Mouse (Mus musculus) intestine, embryonic 16.5 days (tissue): ENCODE data around the gene Nfkbiz. TPM values are rescaled to one million over a fixed set of nuclear protein-coding genes. Genes with fewer than 3 reads are reported as not detected.
"Not testable (repeated sequence)": the region's sequence is repeated elsewhere in the genome, so short reads cannot be mapped to it uniquely, and the experiment has no call there.

Source experiments
- ATAC-seq: fragments of 200-750 bp; cut with Nextera tagmentation; 2 replicates; pipeline ENCODE4 v1.8.0; 2017; ENCODE audit warnings: moderate TSS enrichment, moderate library complexity
- H3K27ac ChIP-seq: fragments of 300-500 bp; sonication (generic); 2 replicates; pipeline ENCODE4 v1.5.1; 2014; ENCODE audit warnings: mild to moderate bottlenecking, low read length
- H3K27me3 ChIP-seq: fragments of 300-500 bp; sonication (generic); replicated peaks from 2 replicates; pipeline ENCODE4 v1.6.1; 2014; ENCODE audit warnings: low read length, control low read depth, mixed read lengths; ENCODE audit not compliant: control insufficient read depth, insufficient read depth
- H3K36me3 ChIP-seq: fragments of 300-500 bp; sonication (generic); 2 replicates; pipeline ENCODE4 v1.6.1; 2014; ENCODE audit warnings: low read length, control low read depth; ENCODE audit not compliant: control insufficient read depth, insufficient read depth
- H3K4me1 ChIP-seq: fragments of 300-500 bp; sonication (generic); 2 replicates; pipeline ENCODE4 v1.6.1; 2014; ENCODE audit warnings: low read length, control low read depth, mixed read lengths; ENCODE audit not compliant: control insufficient read depth, insufficient read depth
- H3K4me2 ChIP-seq: fragments of 300-500 bp; sonication (generic); 2 replicates; pipeline ENCODE4 v1.6.1; 2014; ENCODE audit warnings: low read depth, low read length, control low read depth
- H3K4me3 ChIP-seq: fragments of 300-500 bp; sonication (generic); 2 replicates; pipeline ENCODE4 v1.5.1; 2014; ENCODE audit warnings: mild to moderate bottlenecking, low read length
- H3K9ac ChIP-seq: fragments of 300-500 bp; sonication (generic); 2 replicates; pipeline ENCODE4 v1.6.1; 2014; ENCODE audit warnings: low read depth, low read length
- H3K9me3 ChIP-seq: fragments of 300-500 bp; sonication (generic); 2 replicates; pipeline ENCODE4 v1.6.1; 2016; ENCODE audit warnings: low read length, control low read depth; ENCODE audit not compliant: control insufficient read depth
- WGBS: fragments of 180-500 bp; shearing (Covaris S2); extraction: QIAGEN DNeasy Blood & Tissue Kit; methylation state at CpG from one replicate; pipeline ENCODE4 v1.1.7; 2014; 5-methylcytosine and 5-hydroxymethylcytosine counted together
- polyA plus RNA-seq: library from polyadenylated mRNA; unstranded; fragments of >200 nt; fragmentation: Nextera tagmentation; extraction: Ambion mirVana; gene quantifications from 2 replicates; pipeline ENCODE4 v1.2.1, GENCODE M21; 2015

Nfkbiz gene
- polyA plus RNA-seq, 1 experiment from 2014 or later = 8.8 TPM

DNA sequence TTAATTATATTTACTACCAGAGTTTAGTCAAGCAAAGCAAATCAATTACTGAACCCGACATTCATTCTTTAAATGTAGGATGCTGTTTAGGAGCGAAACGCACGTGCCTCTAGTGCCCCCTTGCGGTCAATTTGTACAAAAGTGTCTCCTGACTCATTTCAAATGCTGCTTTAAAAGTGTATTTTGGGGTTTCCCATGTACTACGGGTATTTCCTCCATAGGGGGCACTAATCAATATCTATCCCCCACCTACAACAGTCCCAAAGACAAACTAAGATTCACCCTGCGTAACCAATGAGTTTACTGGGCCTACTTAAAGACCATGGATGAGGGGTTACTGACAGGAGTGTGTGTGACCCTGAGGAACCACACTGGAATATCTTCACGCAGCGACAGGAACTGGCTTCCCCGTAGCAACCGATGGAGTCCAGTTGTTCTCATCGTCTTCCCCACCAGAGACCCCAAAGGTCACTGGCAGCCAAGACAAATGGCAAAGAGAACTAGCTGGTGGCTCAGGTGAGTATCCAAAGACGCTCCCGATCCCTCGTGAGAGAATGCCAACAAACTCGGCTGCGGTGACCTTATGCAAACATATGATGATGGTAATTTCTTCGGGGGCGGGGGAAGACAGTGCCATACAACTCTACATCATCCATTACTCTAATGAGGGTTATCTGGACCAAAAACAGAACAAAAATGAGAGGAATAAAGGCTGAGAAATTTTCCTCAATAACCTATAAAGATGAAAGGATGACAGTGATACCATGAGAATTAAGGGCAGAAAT, 14.4 kb upstream of the Nfkbiz start:
- no peak overlapping the region for H3K27ac ChIP-seq
- no peaks in the 10 kb centered on the region for H3K9me3 ChIP-seq
- no peaks in the 10 kb centered on the region for H3K4me1 ChIP-seq
- no peaks in the 10 kb centered on the region for H3K27me3 ChIP-seq
- no peak overlapping the region for H3K4me3 ChIP-seq
- H3K4me2 ChIP-seq = no peak overlapping the region
- no peaks in the 10 kb centered on the region for H3K36me3 ChIP-seq
- H3K9ac ChIP-seq = no peak overlapping the region
- 51% methylated on average over 19 of the region's 19 CpGs for WGBS
- peak; percentile 68 for ATAC-seq

DNA sequence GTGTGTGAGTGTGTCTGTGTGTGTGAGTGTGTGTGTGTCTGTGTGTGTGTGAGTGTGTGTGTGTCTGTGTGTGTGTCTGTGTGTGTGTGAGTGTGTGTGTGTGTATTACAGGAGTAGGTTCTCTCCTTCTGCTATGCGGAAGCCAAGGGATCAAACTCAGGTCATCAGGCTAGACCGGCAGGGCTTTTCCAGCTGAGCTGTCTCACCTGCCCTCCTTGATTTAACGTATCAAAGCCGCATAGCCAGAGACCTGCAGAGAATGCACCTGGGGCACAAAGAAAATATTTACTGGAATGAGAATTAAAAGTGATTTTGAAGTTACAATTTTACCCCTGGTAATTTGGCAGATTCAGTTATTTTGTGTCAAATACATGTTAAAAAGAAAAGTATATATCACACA, 13.8 kb upstream of the Nfkbiz start:
- Histone ChIP-seq H3K4me2 (no peak overlapping the region), H3K9ac (no peak overlapping the region), H3K27me3 (no peaks in the 10 kb centered on the region), H3K9me3 (no peaks in the 10 kb centered on the region), H3K4me1 (no peaks in the 10 kb centered on the region), H3K36me3 (no peaks in the 10 kb centered on the region), H3K27ac (no peak overlapping the region), H3K4me3 (no peak overlapping the region)
- 43% methylated on average over 4 of the region's 4 CpGs for WGBS
- no peak for ATAC-seq

DNA sequence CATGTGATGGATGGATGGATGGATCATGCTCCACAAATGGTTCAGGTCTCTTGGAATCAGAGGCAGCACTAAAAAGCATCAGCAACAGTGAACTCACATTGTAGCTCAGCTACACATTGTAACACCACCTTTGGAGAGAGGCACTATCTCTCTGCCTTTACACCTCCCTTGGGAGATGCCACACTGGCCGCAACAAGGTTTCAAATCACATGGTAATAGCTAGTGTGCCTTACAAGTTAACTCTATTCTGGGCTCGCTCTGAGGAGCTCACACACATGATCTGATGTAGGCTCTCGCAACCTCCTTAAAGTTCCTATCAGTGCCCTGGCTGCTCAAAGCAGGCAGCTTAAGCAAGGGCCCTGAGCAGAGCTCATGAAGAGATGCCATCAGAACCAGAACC, 11.8 kb upstream of the Nfkbiz start:
- Histone ChIP-seq H3K9me3 (no peaks in the 10 kb centered on the region), H3K4me1 (no peaks in the 10 kb centered on the region), H3K4me2 (no peak overlapping the region), H3K27ac (no peak overlapping the region), H3K4me3 (no peak overlapping the region), H3K36me3 (no peaks in the 10 kb centered on the region), H3K9ac (no peak overlapping the region), H3K27me3 (no peaks in the 10 kb centered on the region)
- ATAC-seq = no peak
- 95% methylated on average over 3 of the region's 3 CpGs for WGBS

DNA sequence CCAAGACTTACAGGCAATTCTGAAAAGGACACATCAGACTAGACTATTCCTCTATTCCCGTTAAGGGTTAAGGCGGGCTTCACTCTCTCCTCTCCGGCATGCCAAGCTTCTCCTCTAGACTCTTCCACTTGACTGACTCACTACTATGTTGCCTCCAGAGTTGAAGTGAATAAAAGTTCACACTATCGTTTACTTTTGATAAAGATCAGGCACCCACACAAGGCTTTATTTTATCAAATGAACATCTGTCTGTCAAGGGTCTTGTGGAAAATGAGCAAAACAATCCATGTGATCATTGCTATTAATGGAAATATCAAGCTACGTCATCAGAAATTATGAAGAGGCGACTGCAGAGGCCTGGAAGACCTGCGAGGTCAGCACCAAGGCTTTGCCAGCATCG, 9.0 kb upstream of the Nfkbiz start:
- Histone ChIP-seq H3K27me3 (no peaks in the 10 kb centered on the region), H3K4me1 (no peaks in the 10 kb centered on the region), H3K9ac (no peak overlapping the region), H3K9me3 (no peaks in the 10 kb centered on the region), H3K27ac (no peak overlapping the region), H3K4me2 (no peak overlapping the region), H3K4me3 (no peak overlapping the region), H3K36me3 (peaks cover 7% of the 10 kb centered on the region; the same call in 1 of the 2 replicates)
- WGBS = 79% methylated on average over 8 of the region's 8 CpGs
- no peak for ATAC-seq

DNA sequence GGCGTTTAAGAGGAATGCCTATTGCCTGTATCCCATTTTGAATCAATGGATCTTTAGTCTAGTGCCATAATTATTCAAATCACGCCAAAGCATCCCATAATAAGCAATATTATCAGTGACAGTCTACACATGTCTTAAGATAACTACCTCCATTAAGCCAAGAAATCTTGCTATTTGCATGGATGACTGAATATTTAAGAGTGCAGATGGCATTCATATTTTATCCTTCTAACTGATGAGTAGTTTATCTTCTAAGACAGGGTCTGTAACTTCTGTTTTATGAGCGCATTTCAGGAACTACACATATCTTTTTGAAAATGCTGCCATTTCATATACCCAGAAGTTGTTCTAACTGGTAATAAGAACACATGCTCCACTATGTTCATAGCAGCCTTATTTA, 6.1 kb upstream of the Nfkbiz start:
- H3K4me3 ChIP-seq = no peak overlapping the region
- no peaks in the 10 kb centered on the region for H3K27me3 ChIP-seq
- no peak overlapping the region for H3K9ac ChIP-seq
- 92% methylated on average over 3 of the region's 3 CpGs for WGBS
- peaks cover 7% of the 10 kb centered on the region; the same call in 1 of the 2 replicates for H3K36me3 ChIP-seq
- H3K9me3 ChIP-seq = no peaks in the 10 kb centered on the region
- H3K27ac ChIP-seq = no peak overlapping the region
- no peak for ATAC-seq
- H3K4me1 ChIP-seq = no peaks in the 10 kb centered on the region
- no peak overlapping the region for H3K4me2 ChIP-seq

DNA sequence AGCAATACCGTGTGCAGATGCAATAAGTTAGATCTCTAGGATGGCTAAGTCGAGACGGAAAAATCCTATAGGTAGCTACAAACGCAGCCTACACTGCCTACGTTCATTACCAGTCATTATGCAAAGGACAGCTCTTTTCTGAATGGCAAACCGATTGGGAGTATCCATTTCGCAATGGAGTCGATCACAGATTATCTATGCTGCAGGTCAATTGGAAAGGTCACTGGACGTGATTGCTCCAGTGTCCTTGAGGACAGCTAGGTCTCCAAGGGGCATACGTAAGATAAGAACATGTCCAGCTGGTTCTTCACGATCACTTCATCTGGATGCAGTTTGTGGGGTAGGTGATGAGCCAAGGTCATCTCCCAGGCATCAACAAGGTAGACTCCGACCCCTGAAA, 5.2 kb upstream of the Nfkbiz start:
- Histone ChIP-seq H3K4me2 (no peak overlapping the region), H3K9ac (no peak overlapping the region), H3K9me3 (no peaks in the 10 kb centered on the region), H3K27ac (no peak overlapping the region), H3K27me3 (no peaks in the 10 kb centered on the region), H3K36me3 (peaks cover 7% of the 10 kb centered on the region; the same call in 1 of the 2 replicates), H3K4me3 (no peak overlapping the region), H3K4me1 (no peaks in the 10 kb centered on the region)
- 96% methylated on average over 12 of the region's 12 CpGs for WGBS
- ATAC-seq = no peak

DNA sequence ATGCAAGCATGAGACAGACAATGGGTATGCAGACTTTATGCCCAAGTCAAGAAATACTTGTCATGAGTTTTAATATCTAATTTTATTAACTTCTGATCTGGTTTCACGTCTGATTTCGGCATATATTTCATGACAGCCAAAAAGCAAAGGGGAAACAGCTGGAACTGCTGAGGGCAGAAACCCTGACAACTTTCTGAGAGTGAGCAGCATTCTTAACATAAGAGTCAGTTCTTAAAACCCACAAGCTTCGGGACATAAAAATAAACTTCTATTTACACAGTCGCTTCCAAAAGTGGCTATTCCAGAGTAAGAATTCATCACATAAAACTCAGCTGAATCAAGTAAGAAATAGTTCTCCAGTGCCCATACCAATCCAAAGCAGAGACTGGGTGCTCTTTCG, 4.4 kb upstream of the Nfkbiz start:
- 71% methylated on average over 5 of the region's 5 CpGs for WGBS
- H3K4me2 ChIP-seq = no peak overlapping the region
- peaks cover 7% of the 10 kb centered on the region; the same call in 1 of the 2 replicates for H3K36me3 ChIP-seq
- no peak overlapping the region for H3K4me3 ChIP-seq
- no peaks in the 10 kb centered on the region for H3K27me3 ChIP-seq
- H3K9ac ChIP-seq = no peak overlapping the region
- H3K27ac ChIP-seq = no peak overlapping the region
- peaks cover under 1% of the 10 kb centered on the region; the same call in 1 of the 2 replicates for H3K4me1 ChIP-seq
- no peaks in the 10 kb centered on the region for H3K9me3 ChIP-seq
- no peak for ATAC-seq

DNA sequence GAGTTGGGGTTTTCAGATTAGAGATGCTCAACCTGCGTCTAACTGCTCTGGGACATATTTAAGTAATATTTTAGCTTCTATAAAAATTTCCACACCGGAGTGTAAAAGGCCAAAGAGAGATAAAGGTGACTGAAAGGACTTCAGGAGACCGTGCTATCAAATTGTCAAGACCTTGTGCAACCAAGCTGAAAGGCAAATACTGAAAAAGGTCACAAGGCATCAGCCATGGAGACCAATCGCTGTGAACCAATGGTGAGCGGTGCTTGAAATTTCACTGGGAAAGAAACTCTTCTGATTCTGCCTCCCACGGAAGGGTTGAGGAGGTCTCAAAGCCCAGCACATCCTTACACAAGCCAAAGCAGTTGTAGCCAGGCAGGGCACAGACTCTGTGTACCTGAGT, 2.8 kb upstream of the Nfkbiz start:
- no peak overlapping the region for H3K4me3 ChIP-seq
- H3K27me3 ChIP-seq = no peaks in the 10 kb centered on the region
- no peak overlapping the region for H3K4me2 ChIP-seq
- peaks cover 4% of the 10 kb centered on the region; the same call in 1 of the 2 replicates for H3K4me1 ChIP-seq
- ATAC-seq = no peak
- WGBS = 89% methylated on average over 6 of the region's 6 CpGs
- H3K36me3 ChIP-seq = peaks cover 7% of the 10 kb centered on the region; the same call in 1 of the 2 replicates
- H3K9me3 ChIP-seq = no peaks in the 10 kb centered on the region
- no peak overlapping the region for H3K9ac ChIP-seq
- H3K27ac ChIP-seq = no peak overlapping the region

DNA sequence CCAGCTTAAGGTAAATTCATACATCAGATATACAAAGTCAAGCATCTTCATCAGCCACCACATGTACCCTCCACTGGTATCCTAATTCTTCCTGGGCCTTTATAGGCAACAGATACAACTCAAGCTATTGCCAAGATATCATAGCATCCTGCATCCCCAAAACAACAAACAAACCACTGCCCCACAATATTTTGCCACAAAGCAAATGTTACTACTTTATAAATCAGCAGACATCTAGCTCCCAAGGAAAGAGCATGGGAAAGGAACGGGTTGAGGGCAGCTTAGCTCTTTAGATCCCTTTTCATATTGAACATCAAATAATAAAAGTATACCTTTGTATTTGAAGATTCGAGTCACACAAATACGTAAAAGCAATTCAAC, 580 bp downstream of the Nfkbiz start:
- peak overlapping the region; percentile 86 for H3K4me2 ChIP-seq
- no peaks in the 10 kb centered on the region for H3K9me3 ChIP-seq
- no peaks in the 10 kb centered on the region for H3K27me3 ChIP-seq
- WGBS = 7% methylated on average over 3 of the region's 3 CpGs
- ATAC-seq = no peak
- H3K4me3 ChIP-seq = peak overlapping the region; percentile 70
- peaks cover 8% of the 10 kb centered on the region; the same call in 1 of the 2 replicates for H3K4me1 ChIP-seq
- peak overlapping the region; percentile 92 for H3K9ac ChIP-seq
- H3K27ac ChIP-seq = no peak overlapping the region
- no peaks in the 10 kb centered on the region for H3K36me3 ChIP-seq

DNA sequence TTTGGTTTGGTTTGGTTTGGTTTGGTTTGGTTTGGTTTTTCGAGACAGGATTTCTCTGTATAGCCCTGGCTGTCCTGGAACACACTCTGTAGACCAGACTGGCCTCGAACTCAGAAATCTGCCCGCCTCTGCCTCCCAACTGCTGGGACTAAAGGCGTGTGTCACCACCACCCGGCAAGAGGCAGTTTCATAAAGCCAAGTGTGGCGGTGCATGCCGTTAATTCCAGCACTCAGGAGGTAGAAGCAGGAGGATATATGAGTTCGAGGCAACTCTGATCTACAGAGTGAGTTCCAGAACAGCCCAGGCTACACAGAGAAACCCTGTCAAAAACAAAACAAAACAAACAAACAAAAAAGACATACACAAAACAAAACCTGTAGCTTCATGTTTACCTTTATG, 1.0 kb downstream of the Nfkbiz start:
- H3K4me1 ChIP-seq, H3K9me3 ChIP-seq, H3K36me3 ChIP-seq, H3K27me3 ChIP-seq, H3K27ac ChIP-seq, ATAC-seq, H3K9ac ChIP-seq: not testable (repeated sequence)
- Histone ChIP-seq H3K4me2 (peak overlapping the region; percentile 86), H3K4me3 (peak overlapping the region; percentile 70; the same call in 1 of the 2 replicates)
- 93% methylated on average over 8 of the region's 8 CpGs for WGBS
